Mouse (Mus musculus): ENCODE results near the gene Polg2. TPM values are rescaled to one million over a fixed set of nuclear protein-coding genes. Genes with fewer than 3 reads are reported as not detected.
"Not testable (repeated sequence)": the region's sequence is repeated elsewhere in the genome, so short reads cannot be mapped to it uniquely, and the experiment has no call there.

Polg2 gene
- total and polyA plus RNA-seq, 3 experiments: 12.1 to 12.5 (median 12.3) TPM

- in situ Hi-C loops (cut with MboI; ENCODE audit: low pct_ligation_motif_present, low pct_unique_long_range_greater_than_20kb, low sequenced_read_pairs) (no loop called here), dilution Hi-C loops (cut with MboI; ENCODE audit: extremely low pct_ligation_motif_present, extremely low pct_unique_long_range_greater_than_20kb, low sequenced_read_pairs) (no loop called here)
- Histone ChIP-seq H3K27ac (ENCODE audit: insufficient read depth, low read depth) (no peak overlapping the region), H3K4me2 (ENCODE audit: insufficient read depth, low read depth, poor library complexity, severe bottlenecking) (peak overlapping the region; percentile 31; the same call in 1 of the 2 replicates), H3K9ac (ENCODE audit: insufficient read depth, low read depth) (0 out of 2 replicates have a peak overlapping the region, but pooled peaks have one; percentile 100), H3K4me3 (replicated peaks in 1 of 3; ENCODE audit: low read depth in 2 of 3, low read length in 2 of 3, poor library complexity in 1 of 3) (no peak overlapping the region), H3K4me1 (ENCODE audit: control insufficient read depth in 1 of 2, insufficient read depth in 2 of 2) (peaks cover under 1 to 52% of the 10 kb centered on the region in 2 experiments; a peak in 2 of 4 replicates), H3K9me3 (replicated peaks; ENCODE audit: low read length) (no peaks in the 10 kb centered on the region), H3K36me3 (replicated peaks in 1 of 2; ENCODE audit: control insufficient read depth in 1 of 2, insufficient read depth in 1 of 2, low read length in 1 of 2) (peaks cover 53 to 66% of the 10 kb centered on the region in 2 experiments), H3K27me3 (replicated peaks) (no peaks in the 10 kb centered on the region), H3K79me2 (replicated peaks; ENCODE audit: control insufficient read depth, extremely low read depth, insufficient read depth, poor library complexity, severe bottlenecking) (peaks cover 70% of the 10 kb centered on the region)
- DNase-seq (ENCODE audit: extremely low read depth): no peak
- TF ChIP-seq POLR2AphosphoS2 (IDR thresholded peaks at IDR 0.05; ENCODE audit: low read depth, low read length): peak; percentile 53; the same call in 1 of the 2 replicates
- no peak for TF ChIP-seq CHD1 (IDR thresholded peaks at IDR 0.05; ENCODE audit: low read depth, low read length)
- no peak for TF ChIP-seq CTCF (conservative IDR thresholded peaks at IDR 0.05 in 1 of 2, IDR thresholded peaks at IDR 0.05 in 1 of 2; ENCODE audit: low read depth in 2 of 2, low read length in 2 of 2)
These were observed 5.7 kb upstream of the Polg2 start for GRCm38 (mm10) chr11:106785043-106785442.

- H3K4me1 ChIP-seq (ENCODE audit: control insufficient read depth in 1 of 2, insufficient read depth in 2 of 2): peaks cover 2 to 55% of the 10 kb centered on the region in 2 experiments; a peak in 2 of 4 replicates
- H3K4me2 ChIP-seq (ENCODE audit: insufficient read depth, low read depth, poor library complexity, severe bottlenecking): no peak overlapping the region
- TF ChIP-seq CHD1 (IDR thresholded peaks at IDR 0.05; ENCODE audit: low read depth, low read length): peak; percentile 68; the same call in 1 of the 2 replicates
- no peak for TF ChIP-seq ZKSCAN1 (IDR thresholded peaks at IDR 0.05; ENCODE audit: borderline replicate concordance, low read depth, low read length)
- in situ Hi-C loops (cut with MboI; ENCODE audit: low pct_ligation_motif_present, low pct_unique_long_range_greater_than_20kb, low sequenced_read_pairs): no loop called here
- H3K79me2 ChIP-seq (replicated peaks; ENCODE audit: control insufficient read depth, extremely low read depth, insufficient read depth, poor library complexity, severe bottlenecking): peaks cover 67% of the 10 kb centered on the region
- peaks cover 55 to 69% of the 10 kb centered on the region in 2 experiments for H3K36me3 ChIP-seq (replicated peaks in 1 of 2; ENCODE audit: control insufficient read depth in 1 of 2, insufficient read depth in 1 of 2, low read length in 1 of 2)
- no peak for DNase-seq (ENCODE audit: extremely low read depth)
- no peaks in the 10 kb centered on the region for H3K27me3 ChIP-seq (replicated peaks)
- no peak overlapping the region for H3K27ac ChIP-seq (ENCODE audit: insufficient read depth, low read depth)
- H3K9me3 ChIP-seq (replicated peaks; ENCODE audit: low read length): no peaks in the 10 kb centered on the region
- dilution Hi-C loops (cut with MboI; ENCODE audit: extremely low pct_ligation_motif_present, extremely low pct_unique_long_range_greater_than_20kb, low sequenced_read_pairs): no loop called here
- no peak overlapping the region for H3K9ac ChIP-seq (ENCODE audit: insufficient read depth, low read depth)
- H3K4me3 ChIP-seq (replicated peaks in 1 of 3; ENCODE audit: low read depth in 2 of 3, low read length in 2 of 3, poor library complexity in 1 of 3): no peak overlapping the region
These were observed 5.1 kb upstream of the Polg2 start for GRCm38 (mm10) chr11:106784476-106784875.

GRCm38 (mm10) chr11:106782841-106783764, 3.8 kb upstream of the Polg2 start:
- no peak overlapping the region for H3K4me3 ChIP-seq (replicated peaks in 1 of 3; ENCODE audit: low read depth in 2 of 3, low read length in 2 of 3, poor library complexity in 1 of 3)

GRCm38 (mm10) chr11:106782271-106782670, 2.9 kb upstream of the Polg2 start:
- Histone ChIP-seq H3K4me1 (ENCODE audit: control insufficient read depth in 1 of 2, insufficient read depth in 2 of 2) (peaks cover 4 to 61% of the 10 kb centered on the region in 2 experiments; a peak in 2 of 4 replicates), H3K36me3 (replicated peaks in 1 of 2; ENCODE audit: control insufficient read depth in 1 of 2, insufficient read depth in 1 of 2, low read length in 1 of 2) (peaks cover 54 to 69% of the 10 kb centered on the region in 2 experiments), H3K79me2 (replicated peaks; ENCODE audit: control insufficient read depth, extremely low read depth, insufficient read depth, poor library complexity, severe bottlenecking) (peaks cover 70% of the 10 kb centered on the region)
- H3K9ac ChIP-seq (ENCODE audit: insufficient read depth, low read depth); H3K27me3 ChIP-seq (replicated peaks); H3K27ac ChIP-seq (ENCODE audit: insufficient read depth, low read depth); DNase-seq (ENCODE audit: extremely low read depth); H3K4me3 ChIP-seq (replicated peaks in 1 of 3; ENCODE audit: low read depth in 2 of 3, low read length in 2 of 3, poor library complexity in 1 of 3); in situ Hi-C loops (cut with MboI; ENCODE audit: low pct_ligation_motif_present, low pct_unique_long_range_greater_than_20kb, low sequenced_read_pairs); dilution Hi-C loops (cut with MboI; ENCODE audit: extremely low pct_ligation_motif_present, extremely low pct_unique_long_range_greater_than_20kb, low sequenced_read_pairs); H3K9me3 ChIP-seq (replicated peaks; ENCODE audit: low read length); H3K4me2 ChIP-seq (ENCODE audit: insufficient read depth, low read depth, poor library complexity, severe bottlenecking): not testable (repeated sequence)

More at GRCm38 (mm10) chr11:106782841-106783764, 3.8 kb upstream of the Polg2 start:
- in situ Hi-C loops (cut with MboI; ENCODE audit: low pct_ligation_motif_present, low pct_unique_long_range_greater_than_20kb, low sequenced_read_pairs) (no loop called here), dilution Hi-C loops (cut with MboI; ENCODE audit: extremely low pct_ligation_motif_present, extremely low pct_unique_long_range_greater_than_20kb, low sequenced_read_pairs) (no loop called here)
- peak; percentile 94 for TF ChIP-seq POLR2AphosphoS2 (IDR thresholded peaks at IDR 0.05; ENCODE audit: low read depth, low read length)
- no peak for TF ChIP-seq SMC3 (IDR thresholded peaks at IDR 0.05; ENCODE audit: low read depth, low read length)
- TF ChIP-seq JUND (conservative IDR thresholded peaks at IDR 0.05; ENCODE audit: low read depth, low read length): no peak
- TF ChIP-seq SIN3A (IDR thresholded peaks at IDR 0.05; ENCODE audit: low read length): no peak
- no peak for TF ChIP-seq ZNF384 (IDR thresholded peaks at IDR 0.05; ENCODE audit: low read depth, low read length)
- no peak for TF ChIP-seq MYC (IDR thresholded peaks at IDR 0.05; ENCODE audit: low read depth, low read length)
- TF ChIP-seq ETS1 (conservative IDR thresholded peaks at IDR 0.05; ENCODE audit: low read depth, low read length): no peak
- no peak for TF ChIP-seq EP300 (IDR thresholded peaks at IDR 0.05; ENCODE audit: low read length)
- no peak for TF ChIP-seq MAFK (IDR thresholded peaks at IDR 0.05; ENCODE audit: insufficient replicate concordance, low read length)
- TF ChIP-seq POLR2A (IDR thresholded peaks at IDR 0.05; ENCODE audit: low read depth, low read length): 0 out of 2 replicates have a peak, but pooled peaks have one; percentile 6
- peaks cover 2 to 55% of the 10 kb centered on the region in 2 experiments; a peak in 2 of 4 replicates for H3K4me1 ChIP-seq (ENCODE audit: control insufficient read depth in 1 of 2, insufficient read depth in 2 of 2)
- no peaks in the 10 kb centered on the region for H3K9me3 ChIP-seq (replicated peaks; ENCODE audit: low read length)
- no peak overlapping the region for H3K27ac ChIP-seq (ENCODE audit: insufficient read depth, low read depth)
- DNase-seq (ENCODE audit: extremely low read depth): no peak
- peaks cover 71% of the 10 kb centered on the region for H3K79me2 ChIP-seq (replicated peaks; ENCODE audit: control insufficient read depth, extremely low read depth, insufficient read depth, poor library complexity, severe bottlenecking)
- H3K9ac ChIP-seq (ENCODE audit: insufficient read depth, low read depth): no peak overlapping the region
- peaks cover 55 to 69% of the 10 kb centered on the region in 2 experiments for H3K36me3 ChIP-seq (replicated peaks in 1 of 2; ENCODE audit: control insufficient read depth in 1 of 2, insufficient read depth in 1 of 2, low read length in 1 of 2)
- H3K27me3 ChIP-seq (replicated peaks): no peaks in the 10 kb centered on the region
- H3K4me2 ChIP-seq (ENCODE audit: insufficient read depth, low read depth, poor library complexity, severe bottlenecking): no peak overlapping the region
